Mouse (Mus musculus) thymus, postnatal 10 days (tissue): Measurements from ENCODE around the gene Dcps.
A peak's percentile ranks its signal among the peaks of the same experiment; 100 is the strongest.

Experiments used
- DNase-seq, 2 experiments: peaks; one replicate each; pipeline ENCODE4 v3.0.0; 2021; ENCODE audit warnings: low spot score in 2 of 2

Dcps gene

GRCm38 (mm10) chr9:35108916-35109315 is 66.9 kb downstream of the Dcps start:
- no peak for DNase-seq

DNA sequence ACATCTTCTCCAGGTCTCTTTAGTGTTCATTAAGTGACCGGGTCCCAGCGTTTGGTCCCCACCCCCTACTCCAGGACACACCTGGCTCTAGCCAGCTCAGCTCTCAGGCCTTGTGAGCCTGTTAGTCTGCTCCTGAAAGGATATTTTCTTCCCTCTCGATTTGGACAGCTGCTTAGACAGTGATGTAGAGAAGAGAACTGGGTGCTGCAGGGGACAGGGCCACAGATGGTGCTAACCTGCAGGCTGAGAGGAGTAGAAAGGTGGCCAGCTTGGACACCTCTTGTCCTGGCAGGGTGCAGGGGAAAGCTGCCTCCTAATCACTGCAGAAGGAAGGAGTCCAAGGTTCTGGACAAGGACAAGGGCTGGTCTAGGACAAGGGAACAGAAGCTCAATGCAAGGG is 67.8 kb downstream of the Dcps start:
- DNase-seq, result no peak

GRCm38 (mm10) chr9:35107396-35107795 is 68.5 kb downstream of the Dcps start:
- DNase-seq, result no peak

DNA sequence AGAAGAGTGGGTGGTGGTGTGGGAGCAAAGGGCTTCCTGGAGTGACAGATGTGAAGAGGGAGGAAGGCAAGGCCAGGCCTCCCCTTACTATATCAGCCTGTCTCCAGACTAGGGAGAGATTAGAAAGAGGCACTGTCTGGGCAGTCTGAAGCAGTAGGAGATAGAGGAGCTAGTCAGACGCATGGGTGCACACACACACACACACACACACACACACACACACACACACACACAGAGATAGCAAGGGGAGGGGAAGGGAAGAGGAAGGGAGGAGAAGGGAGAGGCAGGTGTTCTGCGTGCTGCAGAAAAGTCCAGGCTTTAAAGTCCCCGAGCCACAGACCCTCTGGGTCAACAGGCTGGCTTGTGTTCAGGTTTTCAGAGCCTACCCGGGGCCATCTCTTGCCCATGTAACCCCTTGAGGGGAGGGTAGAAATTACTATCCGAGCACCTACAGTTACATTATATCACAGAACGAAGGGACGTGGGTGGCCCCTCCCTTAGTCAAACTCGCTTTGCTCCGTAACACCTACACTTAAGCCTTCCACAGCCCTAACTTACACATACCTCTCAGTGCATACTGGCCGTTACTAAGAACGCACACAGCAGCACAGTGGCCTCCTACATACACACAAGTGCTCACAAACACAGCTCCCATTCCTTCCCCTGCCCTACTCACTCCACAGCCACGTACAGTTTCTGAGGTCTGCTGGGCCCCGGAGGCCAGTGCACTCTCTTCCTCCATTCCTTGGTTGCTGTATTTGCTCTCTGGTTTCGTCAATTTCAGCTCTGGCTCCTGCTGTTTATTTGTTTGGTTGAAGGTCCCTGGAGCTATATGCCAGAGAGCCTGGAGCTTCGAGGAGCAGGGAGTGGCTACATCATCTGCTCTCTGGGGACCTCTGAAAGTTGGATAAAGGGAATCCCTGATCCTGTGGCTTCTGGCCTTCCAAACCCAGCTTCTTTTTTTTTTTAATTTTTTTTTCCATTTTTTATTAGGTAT is 69.7 kb downstream of the Dcps start:
- DNase-seq, result no peak

DNA sequence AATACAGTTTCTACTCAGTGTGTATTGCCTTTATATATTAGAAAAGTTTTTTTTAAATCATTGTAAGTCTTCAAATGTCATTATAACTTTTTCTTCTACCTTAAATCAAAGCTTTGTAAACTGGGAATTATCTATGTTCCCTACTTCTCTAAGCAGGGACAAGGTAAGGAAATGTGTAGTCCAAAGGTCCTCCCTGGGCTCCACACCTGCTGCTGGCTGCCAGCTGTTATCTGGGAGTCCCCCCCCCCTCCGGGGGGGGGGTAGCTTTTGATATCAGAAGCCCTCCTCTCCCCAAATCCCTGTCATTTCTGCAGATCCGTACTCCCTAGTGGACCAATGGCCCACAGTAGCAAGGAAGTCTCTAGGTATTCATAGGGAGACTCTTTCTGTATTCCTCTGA is 70.4 kb downstream of the Dcps start:
- no peak for DNase-seq

DNA sequence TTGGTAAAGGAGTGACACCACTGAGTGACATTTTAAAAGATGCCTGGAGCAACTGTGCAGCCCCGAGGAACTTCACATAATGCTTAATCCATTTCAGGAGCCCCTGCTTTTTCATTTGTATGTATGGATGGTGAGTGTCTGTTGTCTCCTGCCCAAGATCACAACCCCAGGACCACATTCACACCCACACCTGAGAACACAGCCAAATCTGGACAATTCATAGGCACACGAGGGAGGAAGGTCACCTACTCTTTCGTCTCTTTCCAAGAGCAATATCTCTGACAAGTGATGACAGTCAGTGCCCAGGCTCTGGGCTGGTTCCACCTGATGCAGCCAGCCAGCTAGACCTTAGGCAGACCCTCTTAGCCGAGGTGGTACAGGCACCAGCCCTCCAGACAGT is 71.2 kb downstream of the Dcps start:
- no peak for DNase-seq

GRCm38 (mm10) chr9:35098762-35099161 is 77.1 kb downstream of the Dcps start:
- no peak for DNase-seq

DNA sequence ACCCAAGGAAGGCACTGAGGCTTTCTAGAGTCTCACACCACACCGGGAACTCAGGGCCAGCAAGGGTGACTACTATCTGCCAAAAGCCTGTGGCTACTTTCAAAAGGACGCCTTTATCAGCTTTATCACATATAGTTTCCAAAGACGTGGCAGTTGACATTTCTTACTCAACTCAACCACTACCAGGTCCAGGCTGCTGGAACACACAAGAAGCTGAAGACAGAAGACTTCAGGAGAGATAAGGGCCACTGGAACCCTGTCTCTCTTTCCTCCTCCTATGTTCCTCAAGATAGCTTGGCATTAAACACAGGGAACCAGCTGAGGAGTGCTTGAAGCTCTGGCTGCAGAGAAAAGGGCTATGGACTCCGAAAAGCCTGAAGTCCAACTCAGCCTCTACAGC is 78.0 kb downstream of the Dcps start:
- no peak for DNase-seq

DNA sequence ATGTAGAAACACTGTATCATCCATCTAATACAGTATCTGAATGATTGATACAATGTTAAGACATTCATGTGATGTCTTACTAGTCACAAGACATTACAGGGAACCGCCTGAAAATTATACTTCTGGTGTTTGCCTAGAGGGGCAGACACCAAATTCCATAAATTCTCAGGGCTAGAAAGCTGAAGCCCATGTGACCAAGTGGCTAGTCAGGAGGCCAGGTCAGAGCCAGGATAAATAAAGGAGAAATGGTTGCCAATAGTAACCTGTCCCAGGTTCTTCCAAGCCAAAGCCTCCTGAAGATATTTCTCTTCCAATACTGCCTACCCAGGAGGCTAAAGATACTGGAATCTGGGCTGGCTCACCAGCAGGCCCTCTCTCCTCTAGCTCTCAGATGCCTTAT is 80.1 kb downstream of the Dcps start:
- peak in 1 of 2 experiments; percentile 0 for DNase-seq

DNA sequence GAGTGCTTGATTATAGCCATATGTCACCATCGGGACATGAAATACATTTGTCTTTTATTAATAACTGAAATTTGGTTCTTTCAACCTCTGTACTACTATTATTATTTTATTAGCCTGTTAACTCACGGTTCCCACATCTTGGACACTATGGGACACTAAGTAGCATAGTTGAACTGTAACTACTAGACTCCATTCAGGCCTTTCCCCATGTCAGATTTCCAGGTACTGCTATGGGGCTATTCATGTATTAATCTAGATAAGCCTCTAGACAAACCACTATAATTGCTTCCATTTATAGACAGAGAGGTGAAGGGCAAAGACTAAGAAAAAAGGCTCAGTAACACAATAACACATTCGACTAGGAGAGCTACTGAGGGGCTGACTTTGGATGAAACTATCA is 82.5 kb downstream of the Dcps start:
- DNase-seq, result no peak

DNA sequence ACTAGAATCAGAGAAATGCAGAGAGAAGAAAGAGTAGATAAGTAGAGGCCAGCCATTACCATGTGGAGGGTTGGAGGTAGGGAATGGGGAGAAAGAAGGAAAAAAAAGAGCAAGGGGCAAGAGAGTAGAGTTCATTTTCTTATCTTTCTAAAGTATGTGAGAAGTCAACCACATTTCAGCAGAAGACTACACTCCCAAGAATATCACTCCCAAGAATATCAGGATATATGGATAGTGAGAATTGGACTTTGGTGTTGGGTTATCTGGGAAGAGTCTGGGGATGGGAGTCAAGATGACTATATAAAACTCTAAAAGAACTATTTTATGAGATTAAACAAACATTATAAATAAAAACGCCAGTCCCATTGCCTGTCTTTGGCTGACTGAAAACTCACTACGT is 83.0 kb downstream of the Dcps start:
- no peak for DNase-seq
